ENCODE assay signal across 29 mouse cellular contexts in genomic region chr1:28640818-28641217, GRCm38 (mm10).
DNase-seq lines count a peak whose midpoint lies in the region; ATAC-seq and TF ChIP-seq lines count a peak whose summit lies in the region.
"Had no signal": no experiment of that assay in that cellular context is flagged by ENCODE, and none has a peak within 500 bp of the region (broad histone marks: within the 10 kb centered on the region; RNA-seq: fewer than 3 reads in every experiment).

No protein-coding gene starts in this region.

- WGBS in midbrain, embryonic 12.5 days: 79% methylated on average over 4 of the region's 4 CpGs
- 82% methylated on average over 4 of the region's 4 CpGs for WGBS in midbrain, embryonic 16.5 days
- WGBS in forebrain, embryonic 12.5 days: 53% methylated on average over 4 of the region's 4 CpGs
- 18% methylated on average over 4 of the region's 4 CpGs for WGBS in forebrain, postnatal 0 days
- WGBS in intestine, embryonic 15.5 days: 81% methylated on average over 4 of the region's 4 CpGs

- no peak overlapping the region for H3K4me3 ChIP-seq in midbrain, embryonic 12.5 days
- no peak overlapping the region for H3K4me3 ChIP-seq in midbrain, embryonic 16.5 days (ENCODE audit: low read depth, low read length)
- H3K4me3 ChIP-seq in forebrain, embryonic 12.5 days (replicated peaks): no peak overlapping the region
- H3K4me3 ChIP-seq in forebrain, postnatal 0 days (ENCODE audit: low read depth, low read length): no peak overlapping the region
- H3K4me3 ChIP-seq in intestine, embryonic 15.5 days (replicated peaks): no peak overlapping the region
- H3K4me3 ChIP-seq: erythroblast, embryonic 14.5 days; layer of hippocampus, adult 2 months; left cerebral cortex, adult 2 months; limb, embryonic 12.5 days; midbrain, embryonic 15.5 days; myocyte; neural tube, embryonic 13.5 days had no signal

- H3K36me3 ChIP-seq in midbrain, embryonic 12.5 days: no peaks in the 10 kb centered on the region
- no peaks in the 10 kb centered on the region for H3K36me3 ChIP-seq in midbrain, embryonic 16.5 days (ENCODE audit: control insufficient read depth, insufficient read depth, low read length)
- H3K36me3 ChIP-seq in forebrain, embryonic 12.5 days (replicated peaks): no peaks in the 10 kb centered on the region
- H3K36me3 ChIP-seq in forebrain, postnatal 0 days (ENCODE audit: insufficient read depth): no peaks in the 10 kb centered on the region
- H3K36me3 ChIP-seq in intestine, embryonic 15.5 days: no peaks in the 10 kb centered on the region
- H3K36me3 ChIP-seq: limb, embryonic 12.5 days; midbrain, embryonic 15.5 days; neural tube, embryonic 13.5 days had no signal

- no peak overlapping the region for H3K9ac ChIP-seq in midbrain, embryonic 12.5 days (replicated peaks)
- no peak overlapping the region for H3K9ac ChIP-seq in midbrain, embryonic 16.5 days (ENCODE audit: low read depth, low read length)
- H3K9ac ChIP-seq in forebrain, embryonic 12.5 days: no peak overlapping the region
- H3K9ac ChIP-seq in forebrain, postnatal 0 days: no peak overlapping the region
- H3K9ac ChIP-seq in intestine, embryonic 15.5 days: no peak overlapping the region
- H3K9ac ChIP-seq: limb, embryonic 12.5 days; liver, postnatal 0 days; midbrain, embryonic 15.5 days; neural tube, embryonic 13.5 days had no signal

- no peak for TF ChIP-seq CTCF in forebrain, postnatal 0 days (IDR thresholded peaks at IDR 0.05; ENCODE audit: low read depth)

- no peaks in the 10 kb centered on the region for H3K9me3 ChIP-seq in midbrain, embryonic 12.5 days
- H3K9me3 ChIP-seq in midbrain, embryonic 16.5 days (replicated peaks; ENCODE audit: control insufficient read depth, low read length, poor library complexity, severe bottlenecking): no peaks in the 10 kb centered on the region
- H3K9me3 ChIP-seq in forebrain, embryonic 12.5 days: no peaks in the 10 kb centered on the region
- H3K9me3 ChIP-seq in forebrain, postnatal 0 days (ENCODE audit: low read length): no peaks in the 10 kb centered on the region
- H3K9me3 ChIP-seq in intestine, embryonic 15.5 days: no peaks in the 10 kb centered on the region
- H3K9me3 ChIP-seq: limb, embryonic 12.5 days; midbrain, embryonic 15.5 days; neural tube, embryonic 13.5 days had no signal

- no peaks in the 10 kb centered on the region for H3K27me3 ChIP-seq in midbrain, embryonic 12.5 days
- no peaks in the 10 kb centered on the region for H3K27me3 ChIP-seq in midbrain, embryonic 16.5 days (ENCODE audit: control insufficient read depth, insufficient read depth, low read depth, low read length)
- H3K27me3 ChIP-seq in forebrain, embryonic 12.5 days: no peaks in the 10 kb centered on the region
- H3K27me3 ChIP-seq in forebrain, postnatal 0 days (ENCODE audit: insufficient read depth, low read length): no peaks in the 10 kb centered on the region
- H3K27me3 ChIP-seq in intestine, embryonic 15.5 days (replicated peaks): no peaks in the 10 kb centered on the region
- H3K27me3 ChIP-seq: CH12.LX; limb, embryonic 12.5 days; midbrain, embryonic 15.5 days; neural tube, embryonic 13.5 days had no signal

- peak; percentile 23; the same call in 1 of the 2 replicates for ATAC-seq in midbrain, embryonic 12.5 days (ENCODE audit: low FRiP score, low read depth)
- no peak for ATAC-seq in midbrain, embryonic 16.5 days
- peak; percentile 77 for ATAC-seq in forebrain, embryonic 12.5 days (ENCODE audit: low FRiP score)
- ATAC-seq in forebrain, postnatal 0 days: peak; percentile 48; the same call in 1 of the 2 replicates
- no peak for ATAC-seq in intestine, embryonic 15.5 days
- ATAC-seq: activated CD4-positive, CD25-positive, alpha-beta regulatory T cell, adult 4 months; hindbrain, postnatal 0 days; intestine, embryonic 16.5 days; liver, postnatal 0 days; midbrain, embryonic 15.5 days had no signal

- H3K4me1 ChIP-seq in midbrain, embryonic 12.5 days: no peaks in the 10 kb centered on the region
- no peaks in the 10 kb centered on the region for H3K4me1 ChIP-seq in midbrain, embryonic 16.5 days (ENCODE audit: control insufficient read depth, insufficient read depth, low read length)
- H3K4me1 ChIP-seq in forebrain, embryonic 12.5 days: no peaks in the 10 kb centered on the region
- H3K4me1 ChIP-seq in forebrain, postnatal 0 days (ENCODE audit: insufficient read depth): no peaks in the 10 kb centered on the region
- H3K4me1 ChIP-seq in intestine, embryonic 15.5 days (replicated peaks): no peaks in the 10 kb centered on the region
- H3K4me1 ChIP-seq: limb, embryonic 12.5 days; midbrain, embryonic 15.5 days; neural tube, embryonic 13.5 days had no signal

- H3K27ac ChIP-seq in midbrain, embryonic 12.5 days (replicated peaks): no peak overlapping the region
- H3K27ac ChIP-seq in midbrain, embryonic 16.5 days (ENCODE audit: low read length): no peak overlapping the region
- no peak overlapping the region for H3K27ac ChIP-seq in forebrain, embryonic 12.5 days
- H3K27ac ChIP-seq in forebrain, postnatal 0 days (ENCODE audit: low read depth, low read length): no peak overlapping the region
- H3K27ac ChIP-seq in intestine, embryonic 15.5 days: no peak overlapping the region
- H3K27ac ChIP-seq: hindbrain, postnatal 0 days; layer of hippocampus, adult 2 months; left cerebral cortex, adult 2 months; limb, embryonic 12.5 days; macrophage; midbrain, embryonic 15.5 days; neural tube, embryonic 13.5 days had no signal

- no peak overlapping the region for H3K4me2 ChIP-seq in midbrain, embryonic 12.5 days (replicated peaks)
- no peak overlapping the region for H3K4me2 ChIP-seq in midbrain, embryonic 16.5 days (ENCODE audit: low read length)
- no peak overlapping the region for H3K4me2 ChIP-seq in forebrain, embryonic 12.5 days
- no peak overlapping the region for H3K4me2 ChIP-seq in forebrain, postnatal 0 days (ENCODE audit: low read depth)
- H3K4me2 ChIP-seq in intestine, embryonic 15.5 days (replicated peaks): no peak overlapping the region
- H3K4me2 ChIP-seq: limb, embryonic 12.5 days; liver, embryonic 11.5 days; midbrain, embryonic 15.5 days; neural tube, embryonic 13.5 days had no signal

- DNase-seq in adrenal gland, postnatal 10 days: peak; percentile 2
- no peak for DNase-seq in adrenal gland, adult 18-20 months (ENCODE audit: low spot score in 2 of 2)
- no peak for DNase-seq in forebrain, postnatal 0 days
- DNase-seq: adrenal gland, adult 8-10 months; cerebellum, adult 18-20 months; cerebellum, postnatal 14 days; gastrocnemius, postnatal 14 days; heart, postnatal 14 days; kidney, postnatal 25 days; liver, postnatal 0 days; spleen, adult 18-20 months; thymus, postnatal 14 days had no signal

Comparison
In these comparisons a context has a peak if more than half of its experiments do, and no peak if none do; other contexts are left out.
1. ATAC-seq: peak in midbrain, embryonic 12.5 days (single experiment), forebrain, embryonic 12.5 days (single experiment) and forebrain, postnatal 0 days (single experiment); none in midbrain, embryonic 16.5 days (single experiment) and intestine, embryonic 15.5 days (single experiment).